Mouse (Mus musculus): ENCODE data around the gene Acp2. TPM values are rescaled to one million over a fixed set of nuclear protein-coding genes. Genes with fewer than 3 reads are reported as not detected.

Gene Acp2
- total and polyA plus RNA-seq, 2 experiments from 2014 or later, result 35.1 to 44.7 TPM

- no peak for TF ChIP-seq CTCF (IDR thresholded peaks at IDR 0.05)
- no peak overlapping the region for H3K27ac ChIP-seq (ENCODE audit: low read depth, low read length)
- ATAC-seq (ENCODE audit: low FRiP score) (no peak), DNase-seq (ENCODE audit: low spot score) (no peak)
- H3K9ac ChIP-seq (replicated peaks; ENCODE audit: low read length, poor library complexity, severe bottlenecking), result no peak overlapping the region
- H3K27me3 ChIP-seq (ENCODE audit: insufficient read depth, low read length), result no peaks in the 10 kb centered on the region
- peaks cover 2% of the 10 kb centered on the region; the same call in 1 of the 2 replicates for H3K4me1 ChIP-seq (ENCODE audit: insufficient read depth, low read length)
- H3K4me2 ChIP-seq (ENCODE audit: low read depth, low read length, poor library complexity, severe bottlenecking), result no peak overlapping the region
- WGBS, result 83% methylated on average over 6 of the region's 6 CpGs
- no peak overlapping the region for H3K4me3 ChIP-seq (ENCODE audit: low read depth, low read length)
- H3K9me3 ChIP-seq (ENCODE audit: low read length), result no peaks in the 10 kb centered on the region
- H3K36me3 ChIP-seq (ENCODE audit: insufficient read depth, low read length), result peaks cover 49% of the 10 kb centered on the region
Observed at GRCm38 (mm10) chr2:91176234-91176633, 26.5 kb upstream of the Acp2 start.

- peaks cover 27% of the 10 kb centered on the region for H3K36me3 ChIP-seq (ENCODE audit: insufficient read depth, low read length)
- H3K4me1 ChIP-seq (ENCODE audit: insufficient read depth, low read length), result peaks cover 13% of the 10 kb centered on the region
- no peak overlapping the region for H3K4me2 ChIP-seq (ENCODE audit: low read depth, low read length, poor library complexity, severe bottlenecking)
- no peak for TF ChIP-seq CTCF (IDR thresholded peaks at IDR 0.05)
- no peak for DNase-seq (ENCODE audit: low spot score)
- no peaks in the 10 kb centered on the region for H3K9me3 ChIP-seq (ENCODE audit: low read length)
- H3K27me3 ChIP-seq (ENCODE audit: insufficient read depth, low read length), result no peaks in the 10 kb centered on the region
- no peak overlapping the region for H3K4me3 ChIP-seq (ENCODE audit: low read depth, low read length)
- WGBS, result 42% methylated on average over 4 of the region's 4 CpGs
- H3K27ac ChIP-seq (ENCODE audit: low read depth, low read length), result no peak overlapping the region
- H3K9ac ChIP-seq (replicated peaks; ENCODE audit: low read length, poor library complexity, severe bottlenecking), result no peak overlapping the region
- ATAC-seq (ENCODE audit: low FRiP score), result no peak
Observed at GRCm38 (mm10) chr2:91179825-91180224, 22.9 kb upstream of the Acp2 start.

GRCm38 (mm10) chr2:91180706-91181105 lies 22.0 kb upstream of the Acp2 start:
- Histone ChIP-seq H3K27me3 (ENCODE audit: insufficient read depth, low read length) (no peaks in the 10 kb centered on the region), H3K9ac (replicated peaks; ENCODE audit: low read length, poor library complexity, severe bottlenecking) (no peak overlapping the region), H3K4me1 (ENCODE audit: insufficient read depth, low read length) (peaks cover 13% of the 10 kb centered on the region), H3K36me3 (ENCODE audit: insufficient read depth, low read length) (peaks cover 22% of the 10 kb centered on the region), H3K27ac (ENCODE audit: low read depth, low read length) (no peak overlapping the region), H3K9me3 (ENCODE audit: low read length) (no peaks in the 10 kb centered on the region), H3K4me3 (ENCODE audit: low read depth, low read length) (peak overlapping the region; percentile 93; the same call in 1 of the 2 replicates), H3K4me2 (ENCODE audit: low read depth, low read length, poor library complexity, severe bottlenecking) (peak overlapping the region; percentile 77; the same call in 1 of the 2 replicates)
- WGBS, result 68% methylated on average over 5 of the region's 5 CpGs
- TF ChIP-seq CTCF (IDR thresholded peaks at IDR 0.05), result no peak
- no peak for ATAC-seq (ENCODE audit: low FRiP score)
- DNase-seq (ENCODE audit: low spot score), result peak; percentile 22

GRCm38 (mm10) chr2:91182016-91182404 lies 20.7 kb upstream of the Acp2 start:
- peak overlapping the region; percentile 77 for H3K4me2 ChIP-seq (ENCODE audit: low read depth, low read length, poor library complexity, severe bottlenecking)
- no peaks in the 10 kb centered on the region for H3K27me3 ChIP-seq (ENCODE audit: insufficient read depth, low read length)
- ATAC-seq (ENCODE audit: low FRiP score) (no peak), DNase-seq (ENCODE audit: low spot score) (peak; percentile 30)
- peak overlapping the region; percentile 93 for H3K4me3 ChIP-seq (ENCODE audit: low read depth, low read length)
- H3K9ac ChIP-seq (replicated peaks; ENCODE audit: low read length, poor library complexity, severe bottlenecking), result peak overlapping the region; percentile 85
- peaks cover 13% of the 10 kb centered on the region for H3K4me1 ChIP-seq (ENCODE audit: insufficient read depth, low read length)
- WGBS, result 8% methylated on average over 8 of the region's 8 CpGs
- no peaks in the 10 kb centered on the region for H3K9me3 ChIP-seq (ENCODE audit: low read length)
- no peak for TF ChIP-seq CTCF (IDR thresholded peaks at IDR 0.05)
- peak overlapping the region; percentile 93 for H3K27ac ChIP-seq (ENCODE audit: low read depth, low read length)
- H3K36me3 ChIP-seq (ENCODE audit: insufficient read depth, low read length), result peaks cover 9% of the 10 kb centered on the region; the same call in 1 of the 2 replicates

GRCm38 (mm10) chr2:91182405-91183147 lies 20.1 kb upstream of the Acp2 start:
- H3K4me2 ChIP-seq (ENCODE audit: low read depth, low read length, poor library complexity, severe bottlenecking), result peak overlapping the region; percentile 77
- peak overlapping the region; percentile 93 for H3K27ac ChIP-seq (ENCODE audit: low read depth, low read length)
- H3K36me3 ChIP-seq (ENCODE audit: insufficient read depth, low read length), result peaks cover 9% of the 10 kb centered on the region; the same call in 1 of the 2 replicates
- no peaks in the 10 kb centered on the region for H3K9me3 ChIP-seq (ENCODE audit: low read length)
- peaks cover 13% of the 10 kb centered on the region for H3K4me1 ChIP-seq (ENCODE audit: insufficient read depth, low read length)
- peak overlapping the region; percentile 85 for H3K9ac ChIP-seq (replicated peaks; ENCODE audit: low read length, poor library complexity, severe bottlenecking)
- no peak for TF ChIP-seq CTCF (IDR thresholded peaks at IDR 0.05)
- peak overlapping the region; percentile 93 for H3K4me3 ChIP-seq (ENCODE audit: low read depth, low read length)
- H3K27me3 ChIP-seq (ENCODE audit: insufficient read depth, low read length), result no peaks in the 10 kb centered on the region
- WGBS, result under 1% methylated on average over 66 of the region's 81 CpGs
- ATAC-seq (ENCODE audit: low FRiP score) (peak; percentile 95), DNase-seq (ENCODE audit: low spot score) (peak; percentile 92)

- peaks cover 7% of the 10 kb centered on the region; the same call in 1 of the 2 replicates for H3K36me3 ChIP-seq (ENCODE audit: insufficient read depth, low read length)
- WGBS, result 0% methylated on average over 9 of the region's 9 CpGs
Observed at GRCm38 (mm10) chr2:91183148-91183513, 19.6 kb upstream of the Acp2 start.

More at GRCm38 (mm10) chr2:91183148-91183513, 19.6 kb upstream of the Acp2 start:
- Histone ChIP-seq H3K9ac (replicated peaks; ENCODE audit: low read length, poor library complexity, severe bottlenecking) (peak overlapping the region; percentile 85), H3K9me3 (ENCODE audit: low read length) (no peaks in the 10 kb centered on the region), H3K27me3 (ENCODE audit: insufficient read depth, low read length) (no peaks in the 10 kb centered on the region), H3K4me3 (ENCODE audit: low read depth, low read length) (peak overlapping the region; percentile 93), H3K4me2 (ENCODE audit: low read depth, low read length, poor library complexity, severe bottlenecking) (peak overlapping the region; percentile 77), H3K4me1 (ENCODE audit: insufficient read depth, low read length) (peaks cover 13% of the 10 kb centered on the region), H3K27ac (ENCODE audit: low read depth, low read length) (peak overlapping the region; percentile 93)
- ATAC-seq (ENCODE audit: low FRiP score) (peak; percentile 96), DNase-seq (ENCODE audit: low spot score) (peak; percentile 98)
- TF ChIP-seq CTCF (IDR thresholded peaks at IDR 0.05), result no peak
